Mouse (Mus musculus): ENCODE results near the gene Urb1. TPM values are rescaled to one million over a fixed set of nuclear protein-coding genes. Genes with fewer than 3 reads are reported as not detected.

Gene Urb1
- polyA plus RNA-seq, 1 experiment from 2014 or later, result 17.7 TPM

DNA sequence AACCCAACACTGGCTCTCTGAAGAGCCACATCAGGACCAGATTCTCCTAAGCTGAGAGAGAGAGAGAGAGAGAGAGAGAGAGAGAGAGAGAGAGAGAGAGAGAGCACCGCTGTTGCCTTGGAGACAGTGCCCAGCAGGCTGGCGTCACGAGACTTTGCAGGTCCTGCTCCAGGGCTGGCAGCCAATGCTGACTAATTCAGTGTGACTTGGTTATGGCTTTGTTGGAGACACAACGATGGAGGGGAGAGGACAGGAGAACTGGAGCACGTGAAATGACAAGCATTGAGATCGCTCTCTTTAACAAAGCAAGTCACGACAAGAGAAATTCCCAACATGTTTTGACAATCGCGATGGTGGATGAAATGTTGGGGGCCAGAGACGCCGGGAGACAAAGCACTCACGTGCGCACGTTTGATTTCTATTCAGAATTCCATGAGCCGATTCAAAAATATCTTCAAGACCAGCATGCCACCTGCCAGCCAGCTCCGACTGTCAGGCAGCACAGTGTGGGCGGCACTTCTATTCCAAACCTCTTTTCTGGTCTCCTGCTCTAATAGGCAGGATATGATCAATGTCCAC lies 100.4 kb downstream of the Urb1 start:
- H3K9ac ChIP-seq (ENCODE audit: low read depth, low read length), result no peak overlapping the region
- H3K4me3 ChIP-seq (ENCODE audit: low read depth, low read length), result no peak overlapping the region
- WGBS, result 56% methylated on average over 17 of the region's 17 CpGs
- H3K4me1 ChIP-seq (replicated peaks; ENCODE audit: control insufficient read depth, insufficient read depth, low read length), result no peaks in the 10 kb centered on the region; the same call in none of the 2 replicates
- no peak overlapping the region for H3K4me2 ChIP-seq
- H3K27me3 ChIP-seq (replicated peaks; ENCODE audit: control insufficient read depth, insufficient read depth, low read length), result peaks cover 6% of the 10 kb centered on the region
- no peaks in the 10 kb centered on the region for H3K9me3 ChIP-seq (ENCODE audit: control insufficient read depth, low read length)
- no peak for ATAC-seq (replicated peaks; ENCODE audit: low FRiP score)
- H3K27ac ChIP-seq (ENCODE audit: low read depth, low read length), result no peak overlapping the region
- H3K36me3 ChIP-seq (ENCODE audit: control insufficient read depth, insufficient read depth, low read length), result no peaks in the 10 kb centered on the region
- DNase-seq (ENCODE audit: low spot score), result no peak

DNA sequence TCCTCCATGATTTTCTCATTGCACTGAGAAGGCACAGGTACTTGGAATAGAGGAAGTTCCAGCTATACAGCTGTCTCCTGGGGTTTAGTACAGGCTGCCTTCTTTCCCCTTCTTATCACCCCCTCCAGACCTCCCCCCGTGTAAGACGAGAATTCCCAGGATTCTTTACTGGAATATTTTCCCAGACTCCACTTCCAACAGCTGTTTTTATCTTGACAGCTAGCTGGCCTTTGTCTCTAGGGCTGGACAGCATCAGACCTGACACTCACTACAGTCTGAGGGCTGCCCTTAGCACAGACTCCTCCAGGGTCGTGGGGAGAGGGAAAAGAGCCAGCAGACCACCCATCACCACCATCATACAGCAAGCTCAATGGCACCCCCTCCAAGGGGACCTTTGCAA lies 103.9 kb downstream of the Urb1 start:
- no peak overlapping the region for H3K4me2 ChIP-seq
- DNase-seq (ENCODE audit: low spot score) (no peak), ATAC-seq (replicated peaks; ENCODE audit: low FRiP score) (no peak)
- no peak overlapping the region for H3K4me3 ChIP-seq (ENCODE audit: low read depth, low read length)
- peaks cover 2% of the 10 kb centered on the region; the same call in 1 of the 2 replicates for H3K27me3 ChIP-seq (replicated peaks; ENCODE audit: control insufficient read depth, insufficient read depth, low read length)
- H3K36me3 ChIP-seq (ENCODE audit: control insufficient read depth, insufficient read depth, low read length), result no peaks in the 10 kb centered on the region
- no peak overlapping the region for H3K9ac ChIP-seq (ENCODE audit: low read depth, low read length)
- peaks cover 2% of the 10 kb centered on the region; the same call in 1 of the 2 replicates for H3K9me3 ChIP-seq (ENCODE audit: control insufficient read depth, low read length)
- WGBS, result 13% methylated on average over 3 of the region's 3 CpGs
- H3K4me1 ChIP-seq (replicated peaks; ENCODE audit: control insufficient read depth, insufficient read depth, low read length), result peaks cover 2% of the 10 kb centered on the region; the same call in 1 of the 2 replicates
- H3K27ac ChIP-seq (ENCODE audit: low read depth, low read length), result no peak overlapping the region

DNA sequence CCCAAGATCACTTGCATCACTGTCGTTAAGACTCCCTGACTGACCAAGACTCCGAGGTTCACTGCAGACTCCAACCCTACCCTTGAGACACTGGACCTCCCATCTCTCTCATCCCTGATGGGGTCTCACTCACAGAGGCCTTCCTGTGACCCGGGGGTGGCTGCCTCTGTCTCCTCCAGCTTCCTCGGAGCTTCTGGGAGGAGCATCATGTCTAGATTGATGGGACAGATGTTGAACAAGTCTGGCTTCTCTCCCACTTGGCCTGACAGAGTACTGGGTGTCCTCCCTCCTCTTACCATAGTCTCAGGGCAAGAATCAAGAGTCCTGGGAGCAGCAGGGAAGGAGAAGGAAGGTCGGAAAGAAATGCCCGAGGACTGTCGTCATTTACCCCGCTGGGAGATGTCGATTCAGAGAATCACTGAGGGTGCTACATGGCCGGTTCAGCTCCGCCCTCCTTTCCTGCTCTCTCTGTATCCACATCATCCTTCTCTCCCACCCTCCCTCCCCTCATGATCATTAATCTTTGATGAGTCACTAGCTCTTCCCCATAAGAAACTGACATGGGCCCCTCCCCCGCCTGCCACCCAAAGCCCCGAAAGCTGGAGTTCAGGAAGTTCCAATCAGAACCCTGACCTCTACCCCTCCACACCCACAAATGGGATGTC lies 105.9 kb downstream of the Urb1 start:
- ATAC-seq (replicated peaks; ENCODE audit: low FRiP score), result no peak
- H3K9me3 ChIP-seq (ENCODE audit: control insufficient read depth, low read length), result peaks cover 2% of the 10 kb centered on the region; the same call in 1 of the 2 replicates
- no peaks in the 10 kb centered on the region for H3K36me3 ChIP-seq (ENCODE audit: control insufficient read depth, insufficient read depth, low read length)
- H3K9ac ChIP-seq (ENCODE audit: low read depth, low read length), result no peak overlapping the region
- H3K4me3 ChIP-seq (ENCODE audit: low read depth, low read length), result no peak overlapping the region
- WGBS, result 58% methylated on average over 13 of the region's 13 CpGs
- peaks cover 2% of the 10 kb centered on the region; the same call in 1 of the 2 replicates for H3K4me1 ChIP-seq (replicated peaks; ENCODE audit: control insufficient read depth, insufficient read depth, low read length)
- no peak overlapping the region for H3K27ac ChIP-seq (ENCODE audit: low read depth, low read length)
- no peaks in the 10 kb centered on the region for H3K27me3 ChIP-seq (replicated peaks; ENCODE audit: control insufficient read depth, insufficient read depth, low read length)
- H3K4me2 ChIP-seq, result no peak overlapping the region
- DNase-seq (ENCODE audit: low spot score), result no peak

DNA sequence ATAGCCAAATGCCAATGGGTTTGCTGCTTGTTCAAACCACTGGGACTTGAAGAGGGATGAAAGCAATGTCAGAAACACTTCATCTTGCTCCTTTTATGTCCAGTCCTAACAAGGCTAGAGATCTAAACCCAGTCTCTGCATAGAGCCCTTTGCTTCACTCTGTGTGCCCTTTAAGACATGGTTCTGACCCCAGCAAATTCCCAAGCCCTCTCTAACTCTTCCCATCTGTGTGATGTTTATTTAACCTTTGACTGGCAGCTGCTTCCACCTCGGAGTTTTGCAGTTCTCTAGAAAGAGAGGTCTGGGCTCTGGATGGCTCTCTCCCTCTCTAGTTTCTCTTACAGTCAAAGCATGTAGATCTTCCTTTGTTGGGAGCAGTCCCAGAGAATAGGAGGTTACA lies 106.6 kb downstream of the Urb1 start:
- Histone ChIP-seq H3K9ac (ENCODE audit: low read depth, low read length) (no peak overlapping the region), H3K27me3 (replicated peaks; ENCODE audit: control insufficient read depth, insufficient read depth, low read length) (no peaks in the 10 kb centered on the region), H3K36me3 (ENCODE audit: control insufficient read depth, insufficient read depth, low read length) (no peaks in the 10 kb centered on the region), H3K4me3 (ENCODE audit: low read depth, low read length) (no peak overlapping the region), H3K4me2 (no peak overlapping the region), H3K27ac (ENCODE audit: low read depth, low read length) (no peak overlapping the region), H3K9me3 (ENCODE audit: control insufficient read depth, low read length) (peaks cover 2% of the 10 kb centered on the region; the same call in 1 of the 2 replicates), H3K4me1 (replicated peaks; ENCODE audit: control insufficient read depth, insufficient read depth, low read length) (peaks cover 2% of the 10 kb centered on the region; the same call in 1 of the 2 replicates)
- ATAC-seq (replicated peaks; ENCODE audit: low FRiP score) (no peak), DNase-seq (ENCODE audit: low spot score) (no peak)
- WGBS, result 0% methylated on average over 1 of the region's 1 CpGs

DNA sequence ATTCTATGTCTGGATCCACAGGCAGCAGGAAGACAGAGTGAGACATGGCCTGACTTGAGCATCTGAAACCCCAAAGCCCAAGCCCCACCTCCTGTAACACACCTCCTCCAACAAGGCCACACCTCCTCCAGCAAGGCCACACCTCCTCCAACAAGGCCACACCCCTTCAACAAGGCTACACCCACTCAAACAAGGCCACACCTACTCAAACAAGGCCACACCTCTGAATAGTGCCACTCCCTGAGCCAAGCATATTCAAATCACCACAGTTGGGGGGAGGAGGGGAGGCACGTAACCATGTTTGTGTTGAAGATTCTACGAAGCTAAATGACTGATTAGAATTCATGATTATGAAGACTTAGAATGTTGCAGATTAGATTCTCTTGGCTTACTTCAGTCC lies 108.7 kb downstream of the Urb1 start:
- 89% methylated on average over 2 of the region's 2 CpGs for WGBS
- Histone ChIP-seq H3K27me3 (replicated peaks; ENCODE audit: control insufficient read depth, insufficient read depth, low read length) (no peaks in the 10 kb centered on the region), H3K27ac (ENCODE audit: low read depth, low read length) (no peak overlapping the region), H3K9me3 (ENCODE audit: control insufficient read depth, low read length) (peaks cover 2% of the 10 kb centered on the region; the same call in 1 of the 2 replicates), H3K36me3 (ENCODE audit: control insufficient read depth, insufficient read depth, low read length) (no peaks in the 10 kb centered on the region), H3K4me3 (ENCODE audit: low read depth, low read length) (no peak overlapping the region), H3K9ac (ENCODE audit: low read depth, low read length) (no peak overlapping the region), H3K4me2 (no peak overlapping the region), H3K4me1 (replicated peaks; ENCODE audit: control insufficient read depth, insufficient read depth, low read length) (peaks cover 2% of the 10 kb centered on the region; the same call in 1 of the 2 replicates)
- DNase-seq (ENCODE audit: low spot score) (no peak), ATAC-seq (replicated peaks; ENCODE audit: low FRiP score) (no peak)

Other genes with a start within 250 kb of the Urb1 start
- 78.1 and 81.0 TPM in 2 replicates for gene Mis18a, start 83.0 kb downstream of the Urb1 start, polyA plus RNA-seq (2014; fragmentation: Nextera tagmentation; extraction: Ambion mirVana)
- gene Mrap, start 72.2 kb downstream of the Urb1 start, polyA plus RNA-seq (2014; fragmentation: Nextera tagmentation; extraction: Ambion mirVana), result 77.5 and 79.0 TPM in 2 replicates
- gene Eva1c, start 16.3 kb upstream of the Urb1 start, polyA plus RNA-seq (2014; fragmentation: Nextera tagmentation; extraction: Ambion mirVana), result 0.25 and 0.55 TPM in 2 replicates
- gene Cfap298, start 124.7 kb upstream of the Urb1 start, polyA plus RNA-seq (2014; fragmentation: Nextera tagmentation; extraction: Ambion mirVana), result 62.5 and 72.1 TPM in 2 replicates
- gene Synj1, start 200.9 kb upstream of the Urb1 start, polyA plus RNA-seq (2014; fragmentation: Nextera tagmentation; extraction: Ambion mirVana), result 20.5 and 22.7 TPM in 2 replicates
- 54.1 and 61.1 TPM in 2 replicates for gene Paxbp1, start 234.1 kb upstream of the Urb1 start, polyA plus RNA-seq (2014; fragmentation: Nextera tagmentation; extraction: Ambion mirVana)

Measured in liver, embryonic 11.5 days (tissue).